Mouse (Mus musculus) adrenal gland, postnatal 4 days (tissue): Measurements from ENCODE around the gene Rtn1. TPM values are rescaled to one million over a fixed set of nuclear protein-coding genes. Genes with fewer than 3 reads are reported as not detected.

ENCODE experiments used
- DNase-seq, 2 experiments: peaks; one replicate each; pipeline ENCODE4 v3.0.0; 2021 to 2022; ENCODE audit warnings: low spot score in 2 of 2, mixed read lengths in 2 of 2
- long read RNA-seq, 2 experiments: library from polyadenylated mRNA; stranded (forward); transcript quantifications; one replicate each; pipeline ENCODE4 v2.0.0; 2021
- total RNA-seq, 2 experiments: library from RNA; stranded (reverse); gene quantifications; 2 replicates each; pipeline ENCODE4 v1.2.3; 2021

Gene Rtn1
- 10 to 100 TPM; 66.3 to 86.5 TPM for total RNA-seq
- long read RNA-seq, experiment 1, transcript Rtn1-202 (9 exons, 3,629 nt): minor isoform, 11 of 70 reads
- long read RNA-seq, experiment 1, transcript Rtn1-201 (7 exons, 1,544 nt): major isoform, 49 of 70 reads
- long read RNA-seq, experiment 1, partial matches to known transcripts: 8 of 70 reads
- long read RNA-seq, experiment 1, other reads (novel, unspliced or antisense): 2 of 70 reads
- long read RNA-seq, experiment 2, transcript Rtn1-202 (9 exons, 3,629 nt): minor isoform, 21 of 113 reads
- long read RNA-seq, experiment 2, transcript Rtn1-201 (7 exons, 1,544 nt): major isoform, 79 of 113 reads
- long read RNA-seq, experiment 2, partial matches to known transcripts: 6 of 113 reads
- long read RNA-seq, experiment 2, other reads (novel, unspliced or antisense): 7 of 113 reads

DNA sequence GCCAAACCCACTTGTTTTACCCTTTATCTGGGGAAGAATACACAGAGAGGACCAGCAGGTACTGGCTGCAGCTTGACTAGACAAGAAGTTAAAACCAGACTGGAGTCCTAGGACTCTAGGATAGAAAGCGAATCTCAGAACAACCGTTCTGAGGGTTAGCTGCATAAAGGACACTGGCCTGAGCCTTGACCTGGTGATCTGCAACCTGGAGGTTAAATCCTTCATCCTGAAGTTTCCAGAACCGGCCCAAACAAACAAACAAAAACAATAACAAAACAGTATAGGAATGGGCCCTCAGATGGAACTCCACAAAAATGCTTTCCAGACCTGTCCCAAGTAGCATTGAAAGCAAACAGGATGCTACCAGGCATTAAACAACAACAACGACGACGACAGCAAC is at the start of gene Rtn1:
Gene Rtn1 (minus strand): TSS at position 101 of the 400 bp plus-strand sequence.
- no peak for DNase-seq

GRCm38 (mm10) chr12:72453941-72454340 is 45.1 kb upstream of the Rtn1 start:
- no peak for DNase-seq

GRCm38 (mm10) chr12:72441839-72442576 is 33.2 kb upstream of the Rtn1 start, which contains the start of gene Lrrc9:
Gene Lrrc9, plus strand, starts transcription at chr12:72441866.
- peak; percentile 7 to 11 for DNase-seq

DNA sequence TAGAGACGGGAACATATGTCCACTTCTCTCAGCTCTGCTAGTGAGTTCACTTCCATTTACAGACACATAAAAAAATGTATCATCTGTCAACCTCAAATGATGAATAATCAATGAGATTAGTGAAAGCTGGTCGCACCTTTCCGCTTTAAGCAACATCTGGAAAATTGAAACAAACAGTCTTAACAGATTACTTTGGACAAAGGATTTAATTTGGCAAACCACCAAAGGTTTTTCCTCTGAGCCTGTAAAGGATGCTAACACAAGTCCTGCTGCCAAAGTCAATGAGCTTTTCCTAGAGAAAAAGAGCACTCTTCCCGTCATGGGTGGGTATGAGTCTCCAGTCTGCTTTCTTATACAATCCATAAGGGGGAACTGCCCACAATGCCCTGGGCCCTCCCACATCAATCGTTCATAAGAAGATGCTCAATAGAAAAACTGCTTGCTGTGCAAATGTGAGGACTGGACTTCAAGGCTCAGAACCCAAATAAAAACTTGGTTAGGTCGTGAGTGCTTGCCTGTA is 30.2 kb upstream of the Rtn1 start:
- DNase-seq: no peak

DNA sequence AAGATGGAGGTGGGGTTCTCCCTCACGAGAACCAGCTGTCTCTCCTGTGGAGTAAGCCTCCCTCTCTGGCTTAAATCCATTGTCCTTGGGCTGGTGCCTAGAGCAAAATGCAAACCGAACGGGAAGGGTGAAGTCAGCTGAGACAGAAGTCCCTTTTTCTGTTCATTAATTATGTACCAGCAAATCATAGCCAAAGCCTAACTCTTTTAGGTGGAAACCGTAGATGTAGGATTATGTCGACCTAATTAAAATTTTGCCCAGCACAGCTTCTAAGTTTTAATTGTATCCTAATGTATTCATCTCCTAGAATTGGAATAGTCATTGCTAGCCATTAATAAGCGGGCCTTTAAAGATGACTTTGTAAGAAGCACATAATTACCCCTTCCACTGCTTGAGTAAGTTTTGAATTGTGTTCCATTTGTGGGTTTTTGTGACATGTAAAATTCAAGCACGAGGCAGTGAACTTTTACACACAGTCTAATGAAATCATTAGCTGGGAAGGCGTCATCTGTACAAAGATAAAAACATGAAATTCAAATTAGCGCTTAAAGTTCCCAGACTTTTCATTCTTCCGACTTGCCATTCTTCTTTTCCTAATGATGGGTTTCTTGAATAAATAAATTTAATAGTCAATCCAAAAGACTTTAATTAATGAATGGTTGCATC is 29.0 kb upstream of the Rtn1 start:
- no peak for DNase-seq

- no peak for DNase-seq
Measured at GRCm38 (mm10) chr12:72433241-72433865, 24.5 kb upstream of the Rtn1 start.

- DNase-seq: no peak
Measured at GRCm38 (mm10) chr12:72432209-72432608, 23.4 kb upstream of the Rtn1 start.

GRCm38 (mm10) chr12:72427722-72428126 is 18.9 kb upstream of the Rtn1 start:
- peak; percentile 12 to 36 for DNase-seq

- no peak for DNase-seq
Measured at GRCm38 (mm10) chr12:72422681-72423080, 13.8 kb upstream of the Rtn1 start.

DNA sequence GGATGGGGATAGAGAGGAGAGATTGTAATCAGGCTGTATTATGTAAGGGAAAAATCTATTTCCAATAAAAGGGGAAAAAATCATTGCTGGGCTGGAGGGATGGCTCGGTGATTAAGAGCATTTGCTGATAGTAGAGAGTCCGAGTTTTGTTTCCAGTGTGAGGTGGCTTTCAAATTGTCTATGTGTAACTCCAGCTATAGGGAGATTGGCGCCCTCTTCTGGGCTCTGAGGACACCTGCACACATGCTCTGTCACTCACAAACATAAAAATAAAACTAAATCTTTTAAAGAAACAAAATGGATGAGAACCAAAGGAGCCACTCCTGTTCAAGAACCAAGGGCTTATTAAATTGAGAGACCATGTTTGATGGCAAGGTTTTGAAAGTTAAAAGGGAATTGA is 8.9 kb upstream of the Rtn1 start:
- DNase-seq: no peak

GRCm38 (mm10) chr12:72408111-72408891 is 553 bp downstream of the Rtn1 start:
- DNase-seq: peak; percentile 25 to 32

DNA sequence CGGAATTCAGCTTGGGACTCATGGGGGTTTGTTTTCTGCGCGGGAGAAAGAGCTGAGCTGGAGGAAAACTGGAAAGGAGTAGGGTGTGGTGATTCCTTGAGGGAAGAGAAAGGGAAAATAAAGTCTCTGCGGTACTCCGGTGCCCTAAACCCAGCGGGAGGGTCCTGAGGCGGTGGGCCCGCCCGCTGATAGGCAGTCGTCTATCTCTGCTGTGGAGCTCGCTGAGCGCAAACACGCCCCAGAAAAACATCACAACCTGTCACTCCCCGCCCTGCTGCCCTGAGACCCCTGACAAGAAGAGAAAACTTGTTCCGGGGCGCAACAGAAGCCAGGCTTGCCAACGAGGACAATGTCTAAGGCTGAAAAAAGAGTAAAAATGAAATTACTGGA is 1.1 kb downstream of the Rtn1 start:
- DNase-seq: no peak

GRCm38 (mm10) chr12:72407146-72407545 is 1.7 kb downstream of the Rtn1 start:
- DNase-seq: no peak

- no peak for DNase-seq
Measured at GRCm38 (mm10) chr12:72405031-72405430, 3.8 kb downstream of the Rtn1 start.

- DNase-seq: no peak
Measured at GRCm38 (mm10) chr12:72393046-72393805, 15.6 kb downstream of the Rtn1 start.

GRCm38 (mm10) chr12:72390346-72390745 is 18.5 kb downstream of the Rtn1 start:
- no peak for DNase-seq

- no peak for DNase-seq
Measured at GRCm38 (mm10) chr12:72389377-72390103, 19.3 kb downstream of the Rtn1 start.

DNA sequence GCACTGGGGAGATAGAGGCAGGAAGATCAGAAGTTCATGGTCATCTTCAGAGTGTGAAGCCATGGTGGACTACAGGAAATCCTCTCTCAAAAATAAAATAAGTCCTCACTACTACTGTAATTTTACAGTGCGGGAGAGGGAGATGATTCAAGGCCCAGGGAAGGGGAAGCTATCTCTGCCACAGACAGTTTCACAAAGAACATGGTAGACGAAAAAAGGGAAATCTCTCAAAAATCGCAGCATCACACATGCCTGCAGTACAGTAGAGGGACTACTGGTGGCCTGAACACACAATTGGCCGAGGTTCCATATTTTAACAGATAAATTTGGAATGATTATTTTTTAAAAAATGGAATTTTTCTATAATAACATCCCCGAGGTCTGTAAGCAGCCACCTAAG is 20.0 kb downstream of the Rtn1 start:
- DNase-seq: no peak

DNA sequence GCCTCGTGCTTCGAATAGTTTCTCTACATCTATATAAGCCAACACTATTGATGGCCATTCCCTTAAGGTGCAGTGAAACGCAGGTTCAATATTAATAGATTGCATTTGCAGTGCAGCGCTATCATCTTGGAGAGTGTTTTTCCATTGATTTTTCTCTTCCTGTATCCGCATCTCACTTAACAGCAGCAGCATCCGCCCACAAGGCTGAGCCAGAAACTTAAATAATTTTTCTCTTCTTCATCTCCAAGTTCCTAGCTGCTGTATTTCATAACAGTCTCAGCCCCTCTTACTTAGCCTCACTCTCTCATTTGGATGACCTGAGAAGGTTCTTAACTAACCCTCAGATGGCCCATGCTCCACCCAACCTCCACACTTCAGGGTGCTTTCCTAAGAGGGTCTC is 20.7 kb downstream of the Rtn1 start:
- no peak for DNase-seq
